Mouse (Mus musculus): ENCODE measurements around the gene Myo6.

Myo6 gene

GRCm38 (mm10) chr9:80241719-80242118, 76.9 kb downstream of the Myo6 start:
- no peak for DNase-seq

GRCm38 (mm10) chr9:80252146-80252545, 87.3 kb downstream of the Myo6 start:
- DNase-seq, result peak; percentile 18

- DNase-seq, result no peak
These were observed 88.4 kb downstream of the Myo6 start for GRCm38 (mm10) chr9:80253241-80253640.

- DNase-seq, result no peak
These were observed 91.7 kb downstream of the Myo6 start for GRCm38 (mm10) chr9:80256561-80256960.

- peak; percentile 65 for DNase-seq
These were observed 93.6 kb downstream of the Myo6 start for GRCm38 (mm10) chr9:80258396-80258795.

GRCm38 (mm10) chr9:80260905-80261304, 96.1 kb downstream of the Myo6 start:
- no peak for DNase-seq

- peak; percentile 28 for DNase-seq
These were observed 97.7 kb downstream of the Myo6 start for GRCm38 (mm10) chr9:80262367-80263026.

- peak; percentile 51 for DNase-seq
These were observed 101.3 kb downstream of the Myo6 start for GRCm38 (mm10) chr9:80266086-80266485.

- peak; percentile 78 for DNase-seq
These were observed 101.7 kb downstream of the Myo6 start for GRCm38 (mm10) chr9:80266507-80266906.

- no peak for DNase-seq
These were observed 104.8 kb downstream of the Myo6 start for GRCm38 (mm10) chr9:80269596-80269995.

- no peak for DNase-seq
These were observed 108.1 kb downstream of the Myo6 start for GRCm38 (mm10) chr9:80272951-80273350.

- DNase-seq, result no peak
These were observed 110.4 kb downstream of the Myo6 start for GRCm38 (mm10) chr9:80275053-80275771.

GRCm38 (mm10) chr9:80275772-80276134, 110.9 kb downstream of the Myo6 start:
- no peak for DNase-seq

- peak; percentile 12 for DNase-seq
These were observed 112.3 kb downstream of the Myo6 start for GRCm38 (mm10) chr9:80277157-80277556.

- DNase-seq, result no peak
These were observed 112.9 kb downstream of the Myo6 start for GRCm38 (mm10) chr9:80277770-80278169.

GRCm38 (mm10) chr9:80280724-80281123, 115.9 kb downstream of the Myo6 start:
- no peak for DNase-seq

GRCm38 (mm10) chr9:80282426-80282825, 117.6 kb downstream of the Myo6 start:
- no peak for DNase-seq

GRCm38 (mm10) chr9:80284539-80285174, 119.8 kb downstream of the Myo6 start:
- DNase-seq, result no peak

- DNase-seq, result no peak
These were observed 122.0 kb downstream of the Myo6 start for GRCm38 (mm10) chr9:80286845-80287244.

GRCm38 (mm10) chr9:80293056-80293584, 128.3 kb downstream of the Myo6 start:
- DNase-seq, result peak; percentile 33

GRCm38 (mm10) chr9:80296086-80296485, 131.3 kb downstream of the Myo6 start:
- no peak for DNase-seq

- DNase-seq, result no peak
These were observed 134.2 kb downstream of the Myo6 start for GRCm38 (mm10) chr9:80299031-80299430.

- peak; percentile 33 for DNase-seq
These were observed 138.7 kb downstream of the Myo6 start for GRCm38 (mm10) chr9:80303518-80303917.

GRCm38 (mm10) chr9:80306390-80306789, 141.6 kb downstream of the Myo6 start:
- no peak for DNase-seq

All from thymus, postnatal 14 days (tissue).